Mouse (Mus musculus) hindbrain, embryonic 16.5 days (tissue): ENCODE measurements at regions not wholly inside any gene's neighbourhood (a gene's known extent, or its start where the extent isn't known, plus 50 kb on each side); places are given as distances from the start of the nearest gene placed in this dataset.
A peak's percentile ranks its signal among the peaks of the same experiment; 100 is the strongest.
"Not testable (repeated sequence)": the region's sequence is repeated elsewhere in the genome, so short reads cannot be mapped to it uniquely, and the experiment has no call there.

ENCODE experiments used
- ATAC-seq: fragments of 200-750 bp; cut with Nextera tagmentation; 2 replicates; pipeline ENCODE4 v1.8.0; 2017; ENCODE audit warnings: moderate TSS enrichment, moderate library complexity
- H3K27ac ChIP-seq: fragments of 300-500 bp; sonication (generic); 2 replicates; pipeline ENCODE4 v1.5.1; 2014; ENCODE audit warnings: low read depth, mild to moderate bottlenecking, control low read depth, low read length, moderate library complexity
- H3K27me3 ChIP-seq: fragments of 300-500 bp; sonication (generic); replicated peaks from 2 replicates; pipeline ENCODE4 v1.6.1; 2014; ENCODE audit warnings: low read length; ENCODE audit not compliant: control insufficient read depth, insufficient read depth
- H3K36me3 ChIP-seq: fragments of 300-500 bp; sonication (generic); 2 replicates; pipeline ENCODE4 v1.6.1; 2014; ENCODE audit warnings: mild to moderate bottlenecking, low read length, moderate library complexity, mixed read lengths; ENCODE audit not compliant: control insufficient read depth, insufficient read depth
- H3K4me1 ChIP-seq: fragments of 300-500 bp; sonication (generic); 2 replicates; pipeline ENCODE4 v1.6.1; 2014; ENCODE audit warnings: low read depth, low read length; ENCODE audit not compliant: control insufficient read depth, insufficient read depth
- H3K4me2 ChIP-seq: fragments of 300-500 bp; sonication (generic); 2 replicates; pipeline ENCODE4 v1.6.1; 2014; ENCODE audit warnings: mild to moderate bottlenecking, low read length, control low read depth, moderate library complexity
- H3K4me3 ChIP-seq: fragments of 300-500 bp; sonication (generic); 2 replicates; pipeline ENCODE4 v1.5.1; 2014; ENCODE audit warnings: mild to moderate bottlenecking, low read length, control low read depth, moderate library complexity
- H3K9ac ChIP-seq: fragments of 300-500 bp; sonication (generic); 2 replicates; pipeline ENCODE4 v1.6.1; 2014; ENCODE audit warnings: low read depth, mild to moderate bottlenecking, control low read depth, low read length, moderate library complexity
- H3K9me3 ChIP-seq: fragments of 300-500 bp; sonication (generic); 2 replicates; pipeline ENCODE4 v1.6.1; 2014; ENCODE audit warnings: mild to moderate bottlenecking, low read length, moderate library complexity; ENCODE audit not compliant: control insufficient read depth
- WGBS: fragments of 180-500 bp; shearing (Covaris S2); extraction: QIAGEN DNeasy Blood & Tissue Kit; methylation state at CpG from one replicate; pipeline ENCODE4 v1.1.7; 2014; 5-methylcytosine and 5-hydroxymethylcytosine counted together

- ATAC-seq, H3K9me3 ChIP-seq, H3K4me3 ChIP-seq, H3K4me2 ChIP-seq, H3K27me3 ChIP-seq, H3K4me1 ChIP-seq, H3K27ac ChIP-seq, H3K36me3 ChIP-seq, H3K9ac ChIP-seq: not testable (repeated sequence)
Measured at GRCm38 (mm10) chr11:45424066-45424465, 427.8 kb upstream of the Clint1 start.

GRCm38 (mm10) chr11:45440937-45441720 lies 410.7 kb upstream of the Clint1 start:
- no peaks in the 10 kb centered on the region for H3K36me3 ChIP-seq
- no peak overlapping the region for H3K4me2 ChIP-seq
- WGBS, result 59% methylated on average over 3 of the region's 3 CpGs
- H3K4me3 ChIP-seq, result no peak overlapping the region
- H3K27ac ChIP-seq, result no peak overlapping the region
- no peaks in the 10 kb centered on the region for H3K27me3 ChIP-seq
- H3K9me3 ChIP-seq, result no peaks in the 10 kb centered on the region
- H3K9ac ChIP-seq, result no peak overlapping the region
- no peaks in the 10 kb centered on the region for H3K4me1 ChIP-seq
- no peak for ATAC-seq

GRCm38 (mm10) chr11:45446512-45446911 lies 405.3 kb upstream of the Clint1 start:
- Histone ChIP-seq H3K4me2 (no peak overlapping the region), H3K4me3 (no peak overlapping the region), H3K36me3 (no peaks in the 10 kb centered on the region), H3K4me1 (no peaks in the 10 kb centered on the region), H3K9me3 (no peaks in the 10 kb centered on the region), H3K27ac (no peak overlapping the region), H3K9ac (no peak overlapping the region), H3K27me3 (no peaks in the 10 kb centered on the region)
- 90% methylated on average over 2 of the region's 2 CpGs for WGBS
- ATAC-seq, result no peak

- Histone ChIP-seq H3K9me3 (no peaks in the 10 kb centered on the region), H3K9ac (no peak overlapping the region), H3K27ac (no peak overlapping the region), H3K36me3 (no peaks in the 10 kb centered on the region), H3K27me3 (no peaks in the 10 kb centered on the region), H3K4me2 (no peak overlapping the region), H3K4me1 (peaks cover 5% of the 10 kb centered on the region), H3K4me3 (no peak overlapping the region)
- ATAC-seq, result peak; percentile 58; the same call in 1 of the 2 replicates
- 57% methylated on average over 5 of the region's 5 CpGs for WGBS
Measured at GRCm38 (mm10) chr11:45454234-45454633, 397.6 kb upstream of the Clint1 start.

GRCm38 (mm10) chr11:45454933-45455332 lies 396.9 kb upstream of the Clint1 start:
- peaks cover 5% of the 10 kb centered on the region for H3K4me1 ChIP-seq
- H3K27ac ChIP-seq, result peak overlapping the region; percentile 56; the same call in 1 of the 2 replicates
- H3K4me3 ChIP-seq, result no peak overlapping the region
- WGBS, result 54% methylated on average over 3 of the region's 3 CpGs
- H3K27me3 ChIP-seq, result no peaks in the 10 kb centered on the region
- H3K4me2 ChIP-seq, result no peak overlapping the region
- H3K9me3 ChIP-seq, result no peaks in the 10 kb centered on the region
- H3K9ac ChIP-seq, result no peak overlapping the region
- no peaks in the 10 kb centered on the region for H3K36me3 ChIP-seq
- ATAC-seq, result peak; percentile 94

- no peaks in the 10 kb centered on the region for H3K36me3 ChIP-seq
- no peak for ATAC-seq
- H3K9me3 ChIP-seq, result no peaks in the 10 kb centered on the region
- H3K4me1 ChIP-seq, result peaks cover 5% of the 10 kb centered on the region
- H3K9ac ChIP-seq, result no peak overlapping the region
- WGBS, result 87% methylated on average over 3 of the region's 3 CpGs
- H3K27me3 ChIP-seq, result no peaks in the 10 kb centered on the region
- no peak overlapping the region for H3K4me3 ChIP-seq
- no peak overlapping the region for H3K27ac ChIP-seq
- no peak overlapping the region for H3K4me2 ChIP-seq
Measured at GRCm38 (mm10) chr11:45456724-45457123, 395.1 kb upstream of the Clint1 start.

- no peak for ATAC-seq
- H3K27me3 ChIP-seq, result no peaks in the 10 kb centered on the region
- H3K9me3 ChIP-seq, result no peaks in the 10 kb centered on the region
- WGBS, result 73% methylated on average over 4 of the region's 4 CpGs
- H3K4me1 ChIP-seq, result peaks cover 5% of the 10 kb centered on the region
- no peak overlapping the region for H3K4me2 ChIP-seq
- H3K4me3 ChIP-seq, result no peak overlapping the region
- H3K27ac ChIP-seq, result no peak overlapping the region
- no peaks in the 10 kb centered on the region for H3K36me3 ChIP-seq
- H3K9ac ChIP-seq, result no peak overlapping the region
Measured at GRCm38 (mm10) chr11:45457597-45457996, 394.3 kb upstream of the Clint1 start.

- no peak overlapping the region for H3K9ac ChIP-seq
- no peaks in the 10 kb centered on the region for H3K27me3 ChIP-seq
- no peak overlapping the region for H3K4me2 ChIP-seq
- no peaks in the 10 kb centered on the region for H3K36me3 ChIP-seq
- no peaks in the 10 kb centered on the region for H3K9me3 ChIP-seq
- H3K4me3 ChIP-seq, result no peak overlapping the region
- no peak overlapping the region for H3K27ac ChIP-seq
- H3K4me1 ChIP-seq, result peaks cover 1% of the 10 kb centered on the region
- 71% methylated on average over 11 of the region's 11 CpGs for WGBS
- no peak; the same call in 1 of the 2 replicates for ATAC-seq
Measured at GRCm38 (mm10) chr11:45460000-45460792, 391.7 kb upstream of the Clint1 start.

- ATAC-seq, result no peak; the same call in 1 of the 2 replicates
- no peak overlapping the region for H3K27ac ChIP-seq
- H3K4me3 ChIP-seq, result no peak overlapping the region
- no peaks in the 10 kb centered on the region for H3K9me3 ChIP-seq
- no peak overlapping the region for H3K4me2 ChIP-seq
- no peaks in the 10 kb centered on the region for H3K27me3 ChIP-seq
- H3K9ac ChIP-seq, result no peak overlapping the region
- no peaks in the 10 kb centered on the region for H3K36me3 ChIP-seq
- 55% methylated on average over 4 of the region's 4 CpGs for WGBS
- no peaks in the 10 kb centered on the region; the same call in 1 of the 2 replicates for H3K4me1 ChIP-seq
Measured at GRCm38 (mm10) chr11:45464501-45464900, 387.4 kb upstream of the Clint1 start.
